Mouse (Mus musculus) heart, postnatal 0 days (tissue): ENCODE data around the gene 1810046K07Rik.

Experiments
- CTCF ChIP-seq: IDR thresholded peaks from 2 replicates; pipeline ENCODE4 v1.5.1; 2016; ENCODE audit warnings: antibody characterized with exemption, control low read depth, low read depth
- EP300 ChIP-seq: IDR thresholded peaks from 2 replicates; pipeline ENCODE4 v1.6.1; 2016; ENCODE audit warnings: antibody characterized with exemption, low read depth

DNA sequence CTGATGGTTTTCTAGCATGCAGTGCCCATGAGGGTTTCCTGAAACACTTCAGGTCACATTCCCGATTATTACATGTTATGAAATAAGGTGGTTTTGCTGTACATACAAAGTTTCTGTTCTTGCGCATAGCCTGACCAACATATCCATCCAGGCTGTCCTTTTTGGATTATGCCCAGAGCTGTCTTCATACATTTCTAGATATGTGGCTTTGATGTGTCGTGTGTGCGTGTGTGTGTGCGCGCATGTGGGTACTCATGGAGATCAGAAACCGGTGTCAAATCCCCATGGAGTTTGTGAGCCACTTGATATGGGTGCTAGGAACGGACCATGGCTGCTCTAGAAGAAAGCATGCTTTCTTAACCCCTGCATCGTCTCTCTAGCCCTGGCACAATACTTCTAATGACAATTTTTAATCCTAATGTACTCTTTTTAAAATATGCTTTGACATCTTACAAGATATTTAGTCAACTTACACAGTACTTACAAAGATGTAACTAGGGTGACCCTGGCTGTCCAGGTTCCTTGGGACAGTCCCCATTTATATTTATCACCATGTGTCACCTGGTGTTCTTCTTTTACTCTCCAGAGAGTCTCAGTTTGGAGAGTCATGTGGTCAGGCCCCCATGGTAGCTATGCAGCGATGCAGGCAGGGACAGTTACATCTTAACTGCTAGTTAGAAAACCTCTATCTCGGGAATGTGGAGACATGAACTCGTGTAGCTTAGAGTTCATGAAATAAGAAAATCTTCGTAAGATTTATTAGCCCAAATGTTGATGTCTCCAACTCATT lies 2.9 kb upstream of the 1810046K07Rik start:
- TF ChIP-seq EP300: no peak
- TF ChIP-seq CTCF: no peak
